Mouse (Mus musculus) cerebellum, adult 2 months (tissue): ENCODE results near the gene Atf4.

Experiments
- CTCF ChIP-seq: fragments of 200-500 bp; IDR thresholded peaks from 2 replicates; pipeline ENCODE4 v1.5.1; 2011; ENCODE audit warnings: low read depth, mild to moderate bottlenecking, control low read depth, low read length, moderate library complexity, borderline replicate concordance; ENCODE audit not compliant: insufficient read depth
- POLR2A ChIP-seq: fragments of 200-500 bp; IDR thresholded peaks from 2 replicates; pipeline ENCODE4 v1.6.1; 2011; ENCODE audit warnings: low read length, control low read depth, borderline replicate concordance; ENCODE audit not compliant: insufficient read depth

- TF ChIP-seq POLR2A (no peak), CTCF (no peak)
Observed at GRCm38 (mm10) chr15:80257602-80258239, 2.7 kb downstream of the Atf4 start.
